Mouse (Mus musculus) thymus, adult 2 months (tissue): ENCODE data around the gene Fgfr2.

Experiments
- CTCF ChIP-seq: fragments of 200-500 bp; IDR thresholded peaks from 2 replicates; pipeline ENCODE4 v1.5.1; 2012; ENCODE audit warnings: mild to moderate bottlenecking, control low read depth, low read length, moderate library complexity, borderline replicate concordance; ENCODE audit not compliant: control insufficient read depth, poor library complexity, insufficient read depth; ENCODE audit errors: extremely low read depth
- POLR2A ChIP-seq: fragments of 200-500 bp; IDR thresholded peaks from 2 replicates; pipeline ENCODE4 v1.6.1; 2012; ENCODE audit warnings: mild to moderate bottlenecking, low read length, control low read depth, moderate library complexity; ENCODE audit not compliant: control insufficient read depth, poor library complexity, insufficient read depth; ENCODE audit errors: extremely low read depth

DNA sequence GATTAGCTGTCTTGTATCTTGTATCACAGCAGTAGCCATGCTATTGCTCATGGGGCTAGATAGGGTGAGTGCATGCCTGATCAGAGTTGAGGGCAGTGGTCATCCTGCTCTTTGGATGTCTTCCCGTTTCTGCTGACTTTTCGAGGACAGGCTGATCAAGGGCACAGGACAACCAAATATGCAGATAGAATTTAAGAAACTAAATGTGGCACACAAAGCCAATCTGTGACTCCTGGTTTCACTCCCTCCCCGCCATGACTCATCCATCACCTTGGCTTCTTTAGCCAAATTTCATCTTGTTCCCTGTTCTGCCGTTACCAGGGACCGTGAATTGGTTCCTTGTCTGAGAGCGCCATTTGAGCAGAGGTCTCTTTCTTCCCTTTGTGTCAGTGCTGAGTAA lies 1469.7 kb downstream of the Fgfr2 start:
- TF ChIP-seq CTCF, result no peak
- TF ChIP-seq POLR2A, result no peak
